Comparison of ENCODE assay signal across 15 mouse cellular contexts in genomic region chr10:84449733-84450132, GRCm38 (mm10). TPM values are rescaled to one million over a fixed set of nuclear protein-coding genes. Genes with fewer than 3 reads are reported as not detected.
DNase-seq lines count a peak whose midpoint lies in the region; ATAC-seq and TF ChIP-seq lines count a peak whose summit lies in the region.
"Had no signal": no experiment of that assay in that cellular context is flagged by ENCODE, and none has a peak within 500 bp of the region (broad histone marks: within the 10 kb centered on the region; RNA-seq: fewer than 3 reads in every experiment).

No protein-coding gene starts in this region.

- 0 out of 2 replicates have a peak, but pooled peaks cover 7% of the 10 kb centered on the region for H3K4me1 ChIP-seq in forebrain, embryonic 14.5 days (ENCODE audit: control insufficient read depth, insufficient read depth, low read length)
- peaks cover 12% of the 10 kb centered on the region for H3K4me1 ChIP-seq in forebrain, embryonic 12.5 days
- peaks cover 7% of the 10 kb centered on the region for H3K4me1 ChIP-seq in hindbrain, embryonic 13.5 days (replicated peaks)
- H3K4me1 ChIP-seq in hindbrain, postnatal 0 days (ENCODE audit: insufficient read depth, low read length): no peaks in the 10 kb centered on the region
- H3K4me1 ChIP-seq: liver, embryonic 12.5 days had no signal

- intact Hi-C loops in gastrocnemius, postnatal 14 days (cut with DNase I; ENCODE audit: low total_unique reads): loop anchor here (5.0 kb wide), 1 partner anchor 632 kb away; no protein-coding TSS in a partner anchor

- H3K4me2 ChIP-seq in forebrain, embryonic 14.5 days (ENCODE audit: low read length): no peak overlapping the region
- no peak overlapping the region for H3K4me2 ChIP-seq in forebrain, embryonic 12.5 days
- no peak overlapping the region for H3K4me2 ChIP-seq in hindbrain, embryonic 13.5 days
- H3K4me2 ChIP-seq in hindbrain, postnatal 0 days (ENCODE audit: low read depth, low read length): no peak overlapping the region
- H3K4me2 ChIP-seq: embryonic facial prominence, embryonic 12.5 days; liver, embryonic 12.5 days had no signal

- H3K79me2 ChIP-seq in C2C12 (ENCODE audit: control insufficient read depth, insufficient read depth): no peaks in the 10 kb centered on the region

- no peaks in the 10 kb centered on the region for H3K27me3 ChIP-seq in forebrain, embryonic 14.5 days (replicated peaks; ENCODE audit: control insufficient read depth, insufficient read depth, low read length)
- H3K27me3 ChIP-seq in forebrain, embryonic 12.5 days: no peaks in the 10 kb centered on the region; the same call in 1 of the 2 replicates
- no peaks in the 10 kb centered on the region for H3K27me3 ChIP-seq in hindbrain, embryonic 13.5 days
- no peaks in the 10 kb centered on the region for H3K27me3 ChIP-seq in hindbrain, postnatal 0 days (ENCODE audit: insufficient read depth, low read length)
- no peaks in the 10 kb centered on the region for H3K27me3 ChIP-seq in C2C12 (ENCODE audit: control insufficient read depth, insufficient read depth, insufficient read length)
- H3K27me3 ChIP-seq: embryonic facial prominence, embryonic 12.5 days had no signal

- no peaks in the 10 kb centered on the region for H3K9me3 ChIP-seq in forebrain, embryonic 14.5 days (replicated peaks; ENCODE audit: control insufficient read depth, low read length)
- no peaks in the 10 kb centered on the region for H3K9me3 ChIP-seq in forebrain, embryonic 12.5 days
- no peaks in the 10 kb centered on the region for H3K9me3 ChIP-seq in hindbrain, embryonic 13.5 days
- no peaks in the 10 kb centered on the region for H3K9me3 ChIP-seq in hindbrain, postnatal 0 days (ENCODE audit: low read length)
- H3K9me3 ChIP-seq: embryonic facial prominence, embryonic 12.5 days; liver, embryonic 12.5 days had no signal

- no peak overlapping the region for H3K4me3 ChIP-seq in forebrain, embryonic 14.5 days (ENCODE audit: low read depth, low read length)
- no peak overlapping the region for H3K4me3 ChIP-seq in forebrain, embryonic 12.5 days (replicated peaks)
- no peak overlapping the region for H3K4me3 ChIP-seq in hindbrain, embryonic 13.5 days
- no peak overlapping the region for H3K4me3 ChIP-seq in hindbrain, postnatal 0 days (ENCODE audit: low read length)
- no peak overlapping the region for H3K4me3 ChIP-seq in C2C12 (ENCODE audit: insufficient read depth, poor library complexity, severe bottlenecking)
- H3K4me3 ChIP-seq: embryonic facial prominence, embryonic 12.5 days; liver, embryonic 12.5 days had no signal

- H3K36me3 ChIP-seq in forebrain, embryonic 14.5 days (ENCODE audit: control insufficient read depth, insufficient read depth, low read length): no peaks in the 10 kb centered on the region
- H3K36me3 ChIP-seq in forebrain, embryonic 12.5 days (replicated peaks): no peaks in the 10 kb centered on the region
- no peaks in the 10 kb centered on the region for H3K36me3 ChIP-seq in hindbrain, embryonic 13.5 days
- H3K36me3 ChIP-seq in hindbrain, postnatal 0 days (ENCODE audit: insufficient read depth, low read length): no peaks in the 10 kb centered on the region
- H3K36me3 ChIP-seq in C2C12 (ENCODE audit: control insufficient read depth, insufficient read depth): no peaks in the 10 kb centered on the region
- H3K36me3 ChIP-seq: embryonic facial prominence, embryonic 12.5 days; liver, embryonic 12.5 days had no signal

- no peak for ATAC-seq in forebrain, embryonic 14.5 days
- ATAC-seq in forebrain, embryonic 12.5 days (ENCODE audit: low FRiP score): no peak
- ATAC-seq in hindbrain, embryonic 13.5 days (ENCODE audit: low FRiP score): no peak
- ATAC-seq in hindbrain, postnatal 0 days: no peak
- ATAC-seq: intestine, postnatal 0 days; liver, embryonic 12.5 days had no signal

- DNase-seq in forebrain, embryonic 14.5 days (ENCODE audit: low spot score): no peak
- DNase-seq in hindbrain, postnatal 0 days (ENCODE audit: low spot score): no peak
- peak; percentile 62 for DNase-seq in gastrocnemius, postnatal 14 days
- DNase-seq in c-Kit-positive CD71-positive TER-119-positive erythroid progenitor cells, embryonic 14.5 days (ENCODE audit: low spot score): no peak
- DNase-seq in thymus, postnatal 4 days: no peak
- DNase-seq: B cell, adult 2 months; cerebellum, adult 11 months; cerebellum, postnatal 36 days; thymus, postnatal 36 days had no signal

- no peak overlapping the region for H3K27ac ChIP-seq in forebrain, embryonic 14.5 days (ENCODE audit: low read depth, low read length)
- no peak overlapping the region for H3K27ac ChIP-seq in forebrain, embryonic 12.5 days
- H3K27ac ChIP-seq in hindbrain, embryonic 13.5 days: no peak overlapping the region
- H3K27ac ChIP-seq in hindbrain, postnatal 0 days: no peak overlapping the region
- H3K27ac ChIP-seq: embryonic facial prominence, embryonic 12.5 days; liver, embryonic 12.5 days had no signal

- peak overlapping the region; percentile 32 for H3ac ChIP-seq in C2C12 (ENCODE audit: control insufficient read depth, insufficient read length, low read depth)

- 85% methylated on average over 8 of the region's 8 CpGs for WGBS in forebrain, embryonic 14.5 days
- WGBS in forebrain, embryonic 12.5 days: 80% methylated on average over 8 of the region's 8 CpGs
- 75% methylated on average over 8 of the region's 8 CpGs for WGBS in hindbrain, embryonic 13.5 days
- 80% methylated on average over 8 of the region's 8 CpGs for WGBS in hindbrain, postnatal 0 days

- TF ChIP-seq CTCF in hindbrain, postnatal 0 days (IDR thresholded peaks at IDR 0.05; ENCODE audit: low read depth): no peak
- TF ChIP-seq CTCF in C2C12 (IDR thresholded peaks at IDR 0.05; ENCODE audit: control insufficient read depth, insufficient read depth, insufficient read length): no peak

- H3K9ac ChIP-seq in forebrain, embryonic 14.5 days (ENCODE audit: low read length): 0 out of 2 replicates have a peak overlapping the region, but pooled peaks have one; percentile 17
- no peak overlapping the region for H3K9ac ChIP-seq in forebrain, embryonic 12.5 days
- H3K9ac ChIP-seq in hindbrain, embryonic 13.5 days: peak overlapping the region; percentile 49; the same call in 1 of the 2 replicates
- H3K9ac ChIP-seq in hindbrain, postnatal 0 days (replicated peaks; ENCODE audit: low read length): no peak overlapping the region
- H3K9ac ChIP-seq: embryonic facial prominence, embryonic 12.5 days; liver, embryonic 12.5 days had no signal

- H3K79me3 ChIP-seq in C2C12 (ENCODE audit: low read depth): no peaks in the 10 kb centered on the region

TF ChIP-seq in C2C12, 6 proteins besides CTCF, POLR2A, EP300 and RAD21:
- TF ChIP-seq MYOD1 (IDR thresholded peaks at IDR 0.05; ENCODE audit: control insufficient read depth, insufficient read length, low read depth): no peak
- no peak for TF ChIP-seq CEBPB (IDR thresholded peaks at IDR 0.05; ENCODE audit: low read depth)
- no peak for TF ChIP-seq USF1 (IDR thresholded peaks at IDR 0.05; ENCODE audit: low read depth)
- TF ChIP-seq FOSL1 (IDR thresholded peaks at IDR 0.05; ENCODE audit: insufficient read depth, low read length, poor library complexity, severe bottlenecking): no peak
- no peak for TF ChIP-seq MYOG (IDR thresholded peaks at IDR 0.05; ENCODE audit: control insufficient read depth, extremely low read depth, insufficient read length)
- no peak for TF ChIP-seq MAX (IDR thresholded peaks at IDR 0.05)

RNA-seq across cellular contexts. Expression of gene Nuak1, which starts 9.3 kb away (rescaled TPM):
- polyA plus RNA-seq in forebrain, embryonic 14.5 days (2014; fragmentation: Nextera tagmentation; extraction: Ambion mirVana): 12.6 and 12.9 TPM in 2 replicates
- 4.4 and 5.3 TPM in 2 replicates for polyA plus RNA-seq in forebrain, embryonic 12.5 days (2016; fragmentation: Nextera tagmentation; extraction: Ambion mirVana)
- polyA plus RNA-seq in hindbrain, embryonic 13.5 days (2015; fragmentation: Nextera tagmentation; extraction: Ambion mirVana): 4.6 and 4.8 TPM in 2 replicates
- total RNA-seq in hindbrain, postnatal 0 days (2014; rRNA removed): 22.7 and 23.3 TPM in 2 replicates
- 3.0 and 3.1 TPM in 2 replicates for polyA plus RNA-seq in hindbrain, postnatal 0 days (2015; fragmentation: Nextera tagmentation; extraction: Ambion mirVana)
- 15.2 TPM for polyA plus RNA-seq in C2C12 (2012; fragmentation: generic; extraction: Trizol)
- total RNA-seq in gastrocnemius, postnatal 14 days (2021): 10 to 100 TPM; 12.1 to 15.0 TPM

Comparison
In these comparisons a context has a peak if more than half of its experiments do, and no peak if none do; other contexts are left out.
1. H3K9ac ChIP-seq: peak in forebrain, embryonic 14.5 days (single experiment) and hindbrain, embryonic 13.5 days (single experiment); none in forebrain, embryonic 12.5 days (single experiment) and hindbrain, postnatal 0 days (single experiment).